Mouse (Mus musculus) bone marrow macrophage, adult 2 months (primary cell): ENCODE measurements around the gene BC037034.

Source experiments
- CTCF ChIP-seq: IDR thresholded peaks from 2 replicates; pipeline ENCODE4 v1.5.1; 2012; ENCODE audit warnings: low read depth, mild to moderate bottlenecking, low read length, moderate library complexity
- POLR2A ChIP-seq: IDR thresholded peaks from 2 replicates; pipeline ENCODE4 v1.6.1; 2012; ENCODE audit warnings: mild to moderate bottlenecking, low read depth, low read length, borderline replicate concordance

DNA sequence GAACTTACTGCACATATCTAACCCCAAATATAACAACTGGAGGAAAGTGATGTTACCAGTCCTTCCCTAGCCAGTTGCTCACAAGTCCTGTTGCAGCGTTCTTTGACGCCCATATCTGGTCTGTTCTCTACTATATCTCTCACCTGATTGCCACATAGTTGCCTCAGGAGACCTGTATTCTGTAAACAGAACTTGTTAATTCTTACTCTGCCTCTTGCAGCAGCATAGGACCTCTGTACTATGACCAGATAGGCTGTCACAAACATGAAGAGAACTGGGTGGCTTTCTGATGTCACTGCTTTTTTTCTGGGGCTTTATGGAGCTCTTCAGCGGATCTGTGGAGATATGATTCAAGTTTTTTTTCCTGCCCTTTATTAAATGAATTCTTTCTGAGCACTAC lies 49.0 kb upstream of the BC037034 start:
- TF ChIP-seq CTCF: no peak
- TF ChIP-seq POLR2A: no peak
